20 mouse cellular contexts compared by ENCODE assay signal in the genomic region with DNA sequence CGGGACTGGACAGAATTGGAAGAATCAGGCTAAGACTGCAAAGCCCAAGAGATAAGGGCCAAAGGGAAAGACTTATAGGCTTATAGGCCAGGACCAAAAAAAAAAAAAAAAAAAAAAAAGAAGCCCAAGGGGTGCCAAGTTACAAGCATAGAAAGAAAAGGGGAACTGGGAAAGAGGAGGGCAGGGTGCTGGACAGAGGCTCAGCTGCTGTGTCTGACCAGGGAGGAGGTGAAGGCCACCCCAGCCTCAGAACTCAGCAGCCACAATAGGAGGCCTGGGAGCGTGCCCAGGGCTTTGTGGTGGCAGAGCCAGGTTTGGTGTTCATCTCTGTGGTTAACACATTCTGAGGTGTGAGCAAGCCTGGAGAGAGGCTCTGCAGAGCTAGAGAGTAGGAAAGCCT. TPM values are rescaled to one million over a fixed set of nuclear protein-coding genes. Genes with fewer than 3 reads are reported as not detected.
DNase-seq lines count a peak whose midpoint lies in the region; ATAC-seq and TF ChIP-seq lines count a peak whose summit lies in the region.
"Had no signal": no experiment of that assay in that cellular context is flagged by ENCODE, and none has a peak within 500 bp of the region (broad histone marks: within the 10 kb centered on the region; RNA-seq: fewer than 3 reads in every experiment).

No protein-coding gene starts in this region.

- TF ChIP-seq CTCF in cerebellum, adult 2 months (IDR thresholded peaks at IDR 0.05; ENCODE audit: borderline replicate concordance, insufficient read depth, low read depth, low read length) = no peak
- no peak for TF ChIP-seq CTCF in thymus, adult 2 months (IDR thresholded peaks at IDR 0.05; ENCODE audit: borderline replicate concordance, control insufficient read depth, extremely low read depth, insufficient read depth, low read length, poor library complexity)

- no peak for TF ChIP-seq POLR2A in cerebellum, adult 2 months (IDR thresholded peaks at IDR 0.05; ENCODE audit: borderline replicate concordance, insufficient read depth, low read length)
- no peak for TF ChIP-seq POLR2A in thymus, adult 2 months (IDR thresholded peaks at IDR 0.05; ENCODE audit: control insufficient read depth, extremely low read depth, insufficient read depth, low read length, poor library complexity)

- peaks cover 24% of the 10 kb centered on the region for H3K4me1 ChIP-seq in cerebellum, adult 2 months (ENCODE audit: control insufficient read depth, insufficient read depth, low read length)
- peaks cover 52% of the 10 kb centered on the region for H3K4me1 ChIP-seq in thymus, adult 2 months (replicated peaks; ENCODE audit: control insufficient read depth, insufficient read depth, low read length)

- H3K4me3 ChIP-seq in cerebellum, adult 2 months (replicated peaks; ENCODE audit: insufficient read depth, low read depth, low read length) = no peak overlapping the region
- H3K4me3 ChIP-seq in thymus, adult 2 months (ENCODE audit: control insufficient read depth, insufficient read depth, low read length) = peak overlapping the region; percentile 48
- H3K4me3 ChIP-seq: heart, embryonic 12.5 days; midbrain, embryonic 12.5 days; neural tube, embryonic 15.5 days had no signal

- WGBS in cerebellum, adult 2 months = 49% methylated on average over 2 of the region's 2 CpGs
- 15% methylated on average over 2 of the region's 2 CpGs for WGBS in thymus, adult 2 months

- no peak overlapping the region for H3K27ac ChIP-seq in cerebellum, adult 2 months (ENCODE audit: insufficient read depth, low read length)
- H3K27ac ChIP-seq in thymus, adult 2 months (ENCODE audit: control insufficient read depth, insufficient read depth, low read length) = peak overlapping the region; percentile 97
- H3K27ac ChIP-seq: hindbrain, postnatal 0 days; midbrain, embryonic 12.5 days; neural tube, embryonic 15.5 days had no signal

- ATAC-seq in hematopoietic stem cell, adult 5-6 weeks (replicated peaks in 1 of 2; ENCODE audit: insufficient read depth in 1 of 2, low FRiP score in 2 of 2, low TSS enrichment in 1 of 2, low read depth in 1 of 2, poor library complexity in 2 of 2, severe bottlenecking in 2 of 2) = peak; percentile 60 to 79
- ATAC-seq: forebrain, postnatal 0 days; hindbrain, postnatal 0 days had no signal

- peak; percentile 26 to 27 for DNase-seq in cerebellum, adult 2 months
- no peak for DNase-seq in cerebellum, postnatal 36 days
- DNase-seq in thymus, adult 2 months = no peak
- no peak for DNase-seq in thymus, postnatal 0 days (ENCODE audit: low spot score)
- peak; percentile 56 for DNase-seq in thymus, postnatal 4 days
- DNase-seq in layer of hippocampus, postnatal 14 days (ENCODE audit: low spot score in 2 of 2) = no peak
- no peak for DNase-seq in layer of hippocampus, adult 9-10 months (ENCODE audit: low spot score)
- DNase-seq: forebrain, postnatal 0 days; gastrocnemius, postnatal 14 days; heart, postnatal 36 days; layer of hippocampus, adult 9-11 months; lung, adult 18-20 months; lung, postnatal 4 days had no signal

- no peaks in the 10 kb centered on the region for H3K27me3 ChIP-seq in cerebellum, adult 2 months (ENCODE audit: control insufficient read depth, insufficient read depth, low read length)
- H3K27me3 ChIP-seq in thymus, adult 2 months (ENCODE audit: control insufficient read depth, insufficient read depth, low read length) = no peaks in the 10 kb centered on the region

- no peaks in the 10 kb centered on the region; the same call in 1 of the 2 replicates for H3K36me3 ChIP-seq in thymus, adult 2 months (ENCODE audit: control insufficient read depth, insufficient read depth, low read length)
- H3K36me3 ChIP-seq: G1E; heart, embryonic 12.5 days; midbrain, embryonic 12.5 days; neural tube, embryonic 15.5 days had no signal

RNA-seq across cellular contexts. Expression of a gene that starts 2.6 kb away (rescaled TPM):
- polyA plus RNA-seq in cerebellum, adult 2 months (2012; rRNA removed) = 20.4 and 20.9 TPM in 2 replicates
- polyA plus RNA-seq in thymus, adult 2 months (2012; rRNA removed) = 296 and 308 TPM in 2 replicates
- polyA plus RNA-seq in thymus, postnatal 0 days (2015; fragmentation: Nextera tagmentation; extraction: Ambion mirVana) = 170 and 185 TPM in 2 replicates
- 0.35 and 2.1 TPM in 2 replicates for total RNA-seq in hematopoietic stem cell, adult 5-6 weeks (2017)
- under 1 TPM; 0.29 to 0.88 TPM for total RNA-seq in layer of hippocampus, postnatal 14 days (2021)
- total RNA-seq: G1E had no signal
- polyA plus RNA-seq: G1E had no signal

RNA-seq across cellular contexts. Expression of a gene that starts 12.9 kb away (rescaled TPM):
- 3.5 and 3.7 TPM in 2 replicates for polyA plus RNA-seq in cerebellum, adult 2 months (2012; rRNA removed)
- polyA plus RNA-seq in thymus, adult 2 months (2012; rRNA removed) = 0.39 and 0.55 TPM in 2 replicates
- 1.8 and 3.6 TPM in 2 replicates for polyA plus RNA-seq in thymus, postnatal 0 days (2015; fragmentation: Nextera tagmentation; extraction: Ambion mirVana)
- total RNA-seq in hematopoietic stem cell, adult 5-6 weeks (2017) = not detected in 2 replicates
- under 1 TPM; 0.48 TPM for total RNA-seq in layer of hippocampus, postnatal 14 days (2021)
- polyA plus RNA-seq: G1E had no signal

RNA-seq across cellular contexts. Expression of a gene that starts 23.2 kb away (rescaled TPM):
- 6.5 and 6.6 TPM in 2 replicates for polyA plus RNA-seq in cerebellum, adult 2 months (2012; rRNA removed)
- polyA plus RNA-seq in thymus, adult 2 months (2012; rRNA removed) = 6.0 and 6.1 TPM in 2 replicates
- polyA plus RNA-seq in thymus, postnatal 0 days (2015; fragmentation: Nextera tagmentation; extraction: Ambion mirVana) = 8.2 and 14.0 TPM in 2 replicates
- not detected in 2 replicates for total RNA-seq in hematopoietic stem cell, adult 5-6 weeks (2017)
- total RNA-seq in layer of hippocampus, postnatal 14 days (2021) = 1 to 10 TPM; 1.3 to 1.6 TPM
- polyA plus RNA-seq: G1E; heart, embryonic 12.5 days had no signal

RNA-seq across cellular contexts. Expression of a gene that starts 33.2 kb away (rescaled TPM):
- not detected in 2 replicates for polyA plus RNA-seq in cerebellum, adult 2 months (2012; rRNA removed)
- 0.27 and 0.35 TPM in 2 replicates for polyA plus RNA-seq in thymus, adult 2 months (2012; rRNA removed)
- 0.27 and 0.47 TPM in 2 replicates for polyA plus RNA-seq in thymus, postnatal 0 days (2015; fragmentation: Nextera tagmentation; extraction: Ambion mirVana)
- not detected in 2 replicates for total RNA-seq in hematopoietic stem cell, adult 5-6 weeks (2017)
- not detected for total RNA-seq in layer of hippocampus, postnatal 14 days (2021)
- total RNA-seq: forebrain, postnatal 0 days; heart, postnatal 36 days; hindbrain, postnatal 0 days; left cerebral cortex, postnatal 14 days had no signal
- polyA plus RNA-seq: forebrain, postnatal 0 days; G1E; heart, embryonic 12.5 days; midbrain, embryonic 12.5 days had no signal

RNA-seq across cellular contexts. Expression of a gene that starts 37.9 kb away (rescaled TPM):
- 21.4 and 22.8 TPM in 2 replicates for polyA plus RNA-seq in cerebellum, adult 2 months (2012; rRNA removed)
- polyA plus RNA-seq in thymus, adult 2 months (2012; rRNA removed) = 2.6 and 4.1 TPM in 2 replicates
- polyA plus RNA-seq in thymus, postnatal 0 days (2015; fragmentation: Nextera tagmentation; extraction: Ambion mirVana) = 34.3 and 39.1 TPM in 2 replicates
- 7.8 and 9.5 TPM in 2 replicates for total RNA-seq in hematopoietic stem cell, adult 5-6 weeks (2017)
- total RNA-seq in layer of hippocampus, postnatal 14 days (2021) = 10 to 100 TPM; 44.7 to 46.4 TPM
- polyA plus RNA-seq: G1E had no signal

Comparison
In these comparisons a context has a peak if more than half of its experiments do, and no peak if none do; other contexts are left out.
1. DNase-seq: peak in cerebellum, adult 2 months (2 of 2) and thymus, postnatal 4 days (single experiment); none in cerebellum, postnatal 36 days (0 of 2), thymus, adult 2 months (single experiment), thymus, postnatal 0 days (single experiment), layer of hippocampus, postnatal 14 days (0 of 2) and layer of hippocampus, adult 9-10 months (single experiment).